ENCODE assay signal across 8 mouse cellular contexts in the genomic region with DNA sequence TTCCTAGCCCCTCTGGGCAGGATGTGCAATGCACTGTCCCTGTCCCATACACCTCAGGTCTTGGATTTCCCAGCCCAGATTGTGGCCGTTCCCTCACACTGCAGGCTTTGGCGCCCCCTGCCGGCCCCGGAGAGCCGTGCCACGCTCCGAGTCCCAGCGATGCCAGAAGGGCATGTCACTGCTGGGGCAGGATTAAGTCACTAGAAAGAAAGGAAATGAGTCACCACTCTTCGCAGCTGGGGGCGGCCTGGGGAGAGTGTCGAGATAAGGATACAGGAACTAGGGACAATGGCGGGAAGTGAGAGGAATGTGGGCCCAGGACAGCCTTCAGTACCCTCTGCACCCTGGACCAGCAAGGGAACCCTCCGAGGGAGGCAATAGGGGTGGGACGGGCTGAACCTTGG. TPM values are rescaled to one million over a fixed set of nuclear protein-coding genes. Genes with fewer than 3 reads are reported as not detected.
A peak's percentile ranks its signal among the peaks of the same experiment; 100 is the strongest.
DNase-seq lines count a peak whose midpoint lies in the region; ATAC-seq and TF ChIP-seq lines count a peak whose summit lies in the region.

No protein-coding gene starts in this region.

- H3K36me3 ChIP-seq in ES-E14 (ENCODE audit: control insufficient read depth, insufficient read depth, low read length, poor library complexity, severe bottlenecking), result no peaks in the 10 kb centered on the region
- no peaks in the 10 kb centered on the region for H3K36me3 ChIP-seq in forebrain, postnatal 0 days (ENCODE audit: insufficient read depth)
- H3K36me3 ChIP-seq in lung, embryonic 14.5 days (ENCODE audit: insufficient read depth), result no peaks in the 10 kb centered on the region

- peak; percentile 73 for DNase-seq in ES-E14 (ENCODE audit: low read depth, low spot score)
- peak; percentile 73 for DNase-seq in cerebellum, adult 11-12 months
- peak; percentile 90 for DNase-seq in forebrain, postnatal 0 days
- DNase-seq in heart, postnatal 4 days, result peak; percentile 99
- peak; percentile 78 to 88 for DNase-seq in layer of hippocampus, adult 8-10 months (ENCODE audit: low spot score in 2 of 2)
- peak; percentile 94 for DNase-seq in lung, embryonic 14.5 days
- DNase-seq in thymus, adult 18-20 months, result peak; percentile 75

- H3K27ac ChIP-seq in ES-E14 (ENCODE audit: insufficient read depth, low read depth, low read length, poor library complexity, severe bottlenecking), result no peak overlapping the region
- H3K27ac ChIP-seq in forebrain, postnatal 0 days (ENCODE audit: low read depth, low read length), result no peak overlapping the region
- peak overlapping the region; percentile 34; the same call in 1 of the 2 replicates for H3K27ac ChIP-seq in lung, embryonic 14.5 days (ENCODE audit: low read depth)

- in situ Hi-C loops in ES-E14 (cut with MboI; ENCODE audit: low sequenced_read_pairs in 2 of 2, unreplicated experiment in 2 of 2), result loop anchor here (5.0 to 10.0 kb wide), 3 partner anchors 179 to 252 kb away; no protein-coding TSS in a partner anchor

- WGBS in forebrain, postnatal 0 days, result 9% methylated on average over 14 of the region's 14 CpGs
- WGBS in lung, embryonic 14.5 days, result 5% methylated on average over 14 of the region's 14 CpGs

- H3K4me2 ChIP-seq in forebrain, postnatal 0 days (ENCODE audit: low read depth), result no peak overlapping the region
- H3K4me2 ChIP-seq in lung, embryonic 14.5 days, result no peak overlapping the region

- no peaks in the 10 kb centered on the region for H3K9me3 ChIP-seq in ES-E14 (ENCODE audit: control insufficient read depth, insufficient read depth, low read depth, low read length)
- H3K9me3 ChIP-seq in forebrain, postnatal 0 days (ENCODE audit: low read length), result no peaks in the 10 kb centered on the region
- no peaks in the 10 kb centered on the region for H3K9me3 ChIP-seq in lung, embryonic 14.5 days (ENCODE audit: low read depth, low read length)

- peak; percentile 89 for ATAC-seq in forebrain, postnatal 0 days
- peak; percentile 95 for ATAC-seq in lung, embryonic 14.5 days (ENCODE audit: insufficient read depth)
- peak; percentile 77 for ATAC-seq in neutrophil, adult 5-6 weeks (ENCODE audit: extremely low read depth, insufficient number of reproducible peaks, low FRiP score, poor library complexity, severe bottlenecking)

- TF ChIP-seq CTCF in forebrain, postnatal 0 days (IDR thresholded peaks at IDR 0.05; ENCODE audit: low read depth), result peak; percentile 100
- TF ChIP-seq CTCF in lung, embryonic 14.5 days (IDR thresholded peaks at IDR 0.05; ENCODE audit: low read depth), result peak; percentile 100

- H3K4me3 ChIP-seq in ES-E14 (ENCODE audit: insufficient read depth in 1 of 2, low read depth in 1 of 2, low read length in 2 of 2, poor library complexity in 1 of 2, severe bottlenecking in 1 of 2), result no peak overlapping the region
- no peak overlapping the region for H3K4me3 ChIP-seq in forebrain, postnatal 0 days (ENCODE audit: low read depth, low read length)
- H3K4me3 ChIP-seq in lung, embryonic 14.5 days (ENCODE audit: low read depth, low read length), result no peak overlapping the region

- no peaks in the 10 kb centered on the region for H3K4me1 ChIP-seq in ES-E14 (ENCODE audit: control insufficient read depth in 2 of 2, insufficient read depth in 2 of 2, low read length in 2 of 2, poor library complexity in 1 of 2)
- H3K4me1 ChIP-seq in forebrain, postnatal 0 days (ENCODE audit: insufficient read depth), result no peaks in the 10 kb centered on the region
- no peaks in the 10 kb centered on the region for H3K4me1 ChIP-seq in lung, embryonic 14.5 days (ENCODE audit: insufficient read depth)

- no peak overlapping the region for H3K9ac ChIP-seq in ES-E14 (ENCODE audit: insufficient read depth, low read depth, low read length, poor library complexity, severe bottlenecking)
- no peak overlapping the region for H3K9ac ChIP-seq in forebrain, postnatal 0 days
- H3K9ac ChIP-seq in lung, embryonic 14.5 days, result no peak overlapping the region

- H3K27me3 ChIP-seq in forebrain, postnatal 0 days (ENCODE audit: insufficient read depth, low read length), result no peaks in the 10 kb centered on the region
- H3K27me3 ChIP-seq in lung, embryonic 14.5 days (ENCODE audit: insufficient read depth, low read length), result no peaks in the 10 kb centered on the region

TF ChIP-seq in ES-E14, 5 proteins besides CTCF, POLR2A, EP300 and RAD21:
- no peak for TF ChIP-seq MAFK (IDR thresholded peaks at IDR 0.05; ENCODE audit: insufficient read depth, low read depth, low read length)
- TF ChIP-seq ZC3H11A (IDR thresholded peaks at IDR 0.05; ENCODE audit: borderline replicate concordance, low read depth, low read length), result peak; percentile 96

RNA-seq across cellular contexts. Expression of a gene that starts 40.5 kb away (rescaled TPM):
- total RNA-seq in ES-E14 (2012; rRNA removed), result 54.2 and 75.5 TPM in 2 replicates
- total RNA-seq in forebrain, postnatal 0 days (2014; rRNA removed), result 238 and 277 TPM in 2 replicates
- 157 and 215 TPM in 2 replicates for polyA plus RNA-seq in forebrain, postnatal 0 days (2015; fragmentation: Nextera tagmentation; extraction: Ambion mirVana)
- total RNA-seq in heart, postnatal 4 days (2021), result 10 to 100 TPM; 67.1 to 82.1 TPM
- total RNA-seq in layer of hippocampus, adult 8-10 months (2022), result 100 to 1,000 TPM in 2 of 4 experiments, 10 to 100 TPM in 2; 83.5 to 104 (median 100.0) TPM
- polyA plus RNA-seq in lung, embryonic 14.5 days (2014; fragmentation: Nextera tagmentation; extraction: Ambion mirVana), result 266 and 274 TPM in 2 replicates
- 202 and 207 TPM in 2 replicates for total RNA-seq in neutrophil, adult 5-6 weeks (2017)
